Mouse (Mus musculus) ES-Bruce4 (cell line): ENCODE measurements around the gene Gapdh.

Source experiments
- CTCF ChIP-seq: IDR thresholded peaks from one replicate; pipeline ENCODE4 v1.8.1; 2011; ENCODE audit warnings: low read depth, low read length
- EP300 ChIP-seq: IDR thresholded peaks from 2 replicates; pipeline ENCODE4 v1.6.1; 2011; ENCODE audit warnings: low read depth, low read length; ENCODE audit not compliant: insufficient read depth
- POLR2A ChIP-seq: IDR thresholded peaks from one replicate; pipeline ENCODE4 v1.8.1; 2011; ENCODE audit warnings: low read length; ENCODE audit not compliant: insufficient read depth

DNA sequence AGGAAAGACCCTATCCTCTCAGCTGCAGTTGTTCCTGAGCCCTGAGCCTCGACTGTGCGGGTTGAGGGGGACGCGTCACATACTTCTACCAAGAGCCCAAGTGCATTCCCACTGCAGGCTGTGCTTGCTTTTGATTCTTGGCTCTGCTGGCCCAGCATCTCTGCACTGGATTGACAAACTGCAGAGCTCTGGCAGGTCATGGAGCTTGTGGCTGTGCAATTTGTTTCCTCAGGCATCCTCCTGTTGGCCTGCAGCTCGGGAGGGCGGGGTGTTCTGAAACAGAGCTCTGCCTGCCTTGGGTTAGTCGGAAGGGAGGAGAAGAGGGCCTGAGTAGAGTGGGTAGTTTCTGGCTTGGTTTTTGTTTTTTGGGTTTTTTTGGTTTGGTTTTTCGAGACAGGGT lies 23.8 kb downstream of the Gapdh start:
- TF ChIP-seq POLR2A, result no peak
- TF ChIP-seq CTCF, result no peak
- no peak for TF ChIP-seq EP300
